Mouse (Mus musculus): ENCODE results near the gene Elf2. TPM values are rescaled to one million over a fixed set of nuclear protein-coding genes. Genes with fewer than 3 reads are reported as not detected.

Elf2 gene
- polyA plus RNA-seq, 1 experiment from 2014 or later: 30.0 TPM

- no peak overlapping the region for H3K9ac ChIP-seq (replicated peaks)
- no peaks in the 10 kb centered on the region for H3K4me1 ChIP-seq
- no peaks in the 10 kb centered on the region for H3K9me3 ChIP-seq (replicated peaks)
- no peak overlapping the region for H3K4me2 ChIP-seq
- H3K27me3 ChIP-seq (replicated peaks): no peaks in the 10 kb centered on the region
- no peaks in the 10 kb centered on the region for H3K36me3 ChIP-seq
- no peak for ATAC-seq (ENCODE audit: low FRiP score)
- 88% methylated on average over 19 of the region's 19 CpGs for whole genome bisulfite sequencing
- H3K27ac ChIP-seq (replicated peaks): no peak overlapping the region
- H3K4me3 ChIP-seq (replicated peaks): no peak overlapping the region
Measured at GRCm38 (mm10) chr3:51375307-51376265, 35.1 kb upstream of the Elf2 start.

GRCm38 (mm10) chr3:51373544-51373943 lies 33.1 kb upstream of the Elf2 start:
- no peak overlapping the region for H3K27ac ChIP-seq (replicated peaks)
- H3K9ac ChIP-seq (replicated peaks): no peak overlapping the region
- H3K4me2 ChIP-seq: no peak overlapping the region
- no peaks in the 10 kb centered on the region for H3K27me3 ChIP-seq (replicated peaks)
- no peak for ATAC-seq (ENCODE audit: low FRiP score)
- 83% methylated on average over 5 of the region's 5 CpGs for WGBS
- H3K4me1 ChIP-seq: no peaks in the 10 kb centered on the region
- no peak overlapping the region for H3K4me3 ChIP-seq (replicated peaks)
- no peaks in the 10 kb centered on the region for H3K9me3 ChIP-seq (replicated peaks)
- no peaks in the 10 kb centered on the region for H3K36me3 ChIP-seq

GRCm38 (mm10) chr3:51372883-51373282 lies 32.4 kb upstream of the Elf2 start:
- no peak overlapping the region for H3K4me2 ChIP-seq
- no peaks in the 10 kb centered on the region for H3K4me1 ChIP-seq
- WGBS: 82% methylated on average over 5 of the region's 5 CpGs
- H3K9ac ChIP-seq (replicated peaks): no peak overlapping the region
- H3K9me3 ChIP-seq (replicated peaks): no peaks in the 10 kb centered on the region
- no peaks in the 10 kb centered on the region for H3K36me3 ChIP-seq
- no peaks in the 10 kb centered on the region for H3K27me3 ChIP-seq (replicated peaks)
- no peak for ATAC-seq (ENCODE audit: low FRiP score)
- H3K4me3 ChIP-seq (replicated peaks): no peak overlapping the region
- no peak overlapping the region for H3K27ac ChIP-seq (replicated peaks)

- Histone ChIP-seq H3K9me3 (replicated peaks) (no peaks in the 10 kb centered on the region), H3K27ac (replicated peaks) (no peak overlapping the region), H3K36me3 (no peaks in the 10 kb centered on the region), H3K27me3 (replicated peaks) (no peaks in the 10 kb centered on the region), H3K4me1 (no peaks in the 10 kb centered on the region), H3K4me2 (no peak overlapping the region), H3K4me3 (replicated peaks) (no peak overlapping the region), H3K9ac (replicated peaks) (no peak overlapping the region)
- no peak for ATAC-seq (ENCODE audit: low FRiP score)
- WGBS: 74% methylated on average over 2 of the region's 2 CpGs
Measured at GRCm38 (mm10) chr3:51371826-51372225, 31.4 kb upstream of the Elf2 start.

- WGBS: 81% methylated on average over 4 of the region's 4 CpGs
- peaks cover 10% of the 10 kb centered on the region for H3K4me1 ChIP-seq
- no peak overlapping the region for H3K9ac ChIP-seq (replicated peaks)
- peaks cover 6% of the 10 kb centered on the region; the same call in 1 of the 2 replicates for H3K27me3 ChIP-seq (replicated peaks)
- H3K4me3 ChIP-seq (replicated peaks): no peak overlapping the region
- no peak for ATAC-seq (ENCODE audit: low FRiP score)
- no peaks in the 10 kb centered on the region for H3K36me3 ChIP-seq
- no peak overlapping the region for H3K4me2 ChIP-seq
- no peak overlapping the region for H3K27ac ChIP-seq (replicated peaks)
- H3K9me3 ChIP-seq (replicated peaks): no peaks in the 10 kb centered on the region
Measured at GRCm38 (mm10) chr3:51368011-51368410, 27.5 kb upstream of the Elf2 start.

GRCm38 (mm10) chr3:51366926-51367325 lies 26.5 kb upstream of the Elf2 start:
- no peak overlapping the region for H3K4me3 ChIP-seq (replicated peaks)
- no peak for ATAC-seq (ENCODE audit: low FRiP score)
- peaks cover 10% of the 10 kb centered on the region for H3K4me1 ChIP-seq
- H3K36me3 ChIP-seq: no peaks in the 10 kb centered on the region
- no peak overlapping the region for H3K4me2 ChIP-seq
- H3K9ac ChIP-seq (replicated peaks): no peak overlapping the region
- peaks cover 6% of the 10 kb centered on the region; the same call in 1 of the 2 replicates for H3K27me3 ChIP-seq (replicated peaks)
- no peak overlapping the region for H3K27ac ChIP-seq (replicated peaks)
- H3K9me3 ChIP-seq (replicated peaks): no peaks in the 10 kb centered on the region
- 66% methylated on average over 4 of the region's 4 CpGs for WGBS

GRCm38 (mm10) chr3:51365517-51365882 lies 25.0 kb upstream of the Elf2 start:
- Histone ChIP-seq H3K4me2 (peak overlapping the region; percentile 84), H3K27me3 (replicated peaks) (peaks cover 10% of the 10 kb centered on the region), H3K27ac (replicated peaks) (no peak overlapping the region; the same call in 1 of the 2 replicates), H3K9me3 (replicated peaks) (no peaks in the 10 kb centered on the region), H3K9ac (replicated peaks) (peak overlapping the region; percentile 46; the same call in 1 of the 2 replicates), H3K36me3 (no peaks in the 10 kb centered on the region), H3K4me1 (peaks cover 10% of the 10 kb centered on the region), H3K4me3 (replicated peaks) (peak overlapping the region; percentile 41)
- no peak for ATAC-seq (ENCODE audit: low FRiP score)
- WGBS: 14% methylated on average over 3 of the region's 3 CpGs

- no peaks in the 10 kb centered on the region for H3K36me3 ChIP-seq
- 6% methylated on average over 31 of the region's 31 CpGs for WGBS
- H3K27me3 ChIP-seq (replicated peaks): peaks cover 10% of the 10 kb centered on the region
- H3K9ac ChIP-seq (replicated peaks): peak overlapping the region; percentile 46
- peak; percentile 93 for ATAC-seq (ENCODE audit: low FRiP score)
- H3K4me2 ChIP-seq: peak overlapping the region; percentile 84
- peak overlapping the region; percentile 41 for H3K4me3 ChIP-seq (replicated peaks)
- no peaks in the 10 kb centered on the region for H3K9me3 ChIP-seq (replicated peaks)
- H3K4me1 ChIP-seq: peaks cover 10% of the 10 kb centered on the region
- H3K27ac ChIP-seq (replicated peaks): peak overlapping the region; percentile 10; the same call in 1 of the 2 replicates
Measured at GRCm38 (mm10) chr3:51364703-51365516, 24.4 kb upstream of the Elf2 start.

- Histone ChIP-seq H3K9ac (replicated peaks) (no peak overlapping the region), H3K4me1 (peaks cover 22% of the 10 kb centered on the region), H3K4me2 (no peak overlapping the region), H3K27ac (replicated peaks) (no peak overlapping the region), H3K27me3 (replicated peaks) (peaks cover 30% of the 10 kb centered on the region), H3K4me3 (replicated peaks) (no peak overlapping the region), H3K9me3 (replicated peaks) (no peaks in the 10 kb centered on the region), H3K36me3 (no peaks in the 10 kb centered on the region)
- ATAC-seq (ENCODE audit: low FRiP score): no peak
- WGBS: 24% methylated on average over 8 of the region's 9 CpGs
Measured at GRCm38 (mm10) chr3:51361066-51361465, 20.6 kb upstream of the Elf2 start.

GRCm38 (mm10) chr3:51359558-51360307 lies 19.3 kb upstream of the Elf2 start:
- Histone ChIP-seq H3K4me2 (peak overlapping the region; percentile 73), H3K9me3 (replicated peaks) (no peaks in the 10 kb centered on the region), H3K27me3 (replicated peaks) (peaks cover 30% of the 10 kb centered on the region), H3K27ac (replicated peaks) (no peak overlapping the region), H3K4me1 (peaks cover 15% of the 10 kb centered on the region), H3K4me3 (replicated peaks) (peak overlapping the region; percentile 51; the same call in 1 of the 2 replicates), H3K36me3 (no peaks in the 10 kb centered on the region), H3K9ac (replicated peaks) (no peak overlapping the region)
- ATAC-seq (ENCODE audit: low FRiP score): no peak
- WGBS: 31% methylated on average over 14 of the region's 14 CpGs
